Mouse (Mus musculus) CH12.LX (cell line): ENCODE measurements around the gene Map1b. TPM values are rescaled to one million over a fixed set of nuclear protein-coding genes. Genes with fewer than 3 reads are reported as not detected.

Experiments
- DNase-seq: peaks from one replicate; pipeline ENCODE4 v3.0.0-alpha.2; 2013; ENCODE audit errors: extremely low read depth
- H3K27ac ChIP-seq: 2 replicates; pipeline ENCODE4 v1.5.1; 2012; ENCODE audit warnings: low read depth, mild to moderate bottlenecking, control low read depth, moderate library complexity; ENCODE audit not compliant: insufficient read depth
- H3K27me3 ChIP-seq: replicated peaks from 2 replicates; pipeline ENCODE3; 2012; ENCODE audit warnings: inconsistent platforms
- H3K36me3 ChIP-seq, 2 experiments: replicated peaks in 1 of 2; 2 replicates each; pipeline versions ENCODE3 to v1.6.1; 2012; ENCODE audit warnings: inconsistent platforms in 1 of 2, low read length in 1 of 2, mild to moderate bottlenecking in 1 of 2, mixed read lengths in 1 of 2, moderate library complexity in 1 of 2; ENCODE audit not compliant: control insufficient read depth in 1 of 2, insufficient read depth in 1 of 2
- H3K4me1 ChIP-seq, 2 experiments: 2 replicates each; pipeline ENCODE4 v1.6.1; 2012; ENCODE audit warnings: inconsistent platforms in 1 of 2, moderate library complexity in 1 of 2; ENCODE audit not compliant: insufficient read depth in 2 of 2, control insufficient read depth in 1 of 2
- H3K4me2 ChIP-seq: 2 replicates; pipeline ENCODE4 v1.6.1; 2012; ENCODE audit warnings: low read depth, mild to moderate bottlenecking, control low read depth; ENCODE audit not compliant: poor library complexity, insufficient read depth, severe bottlenecking
- H3K4me3 ChIP-seq, 3 experiments: fragments of 150-350 bp in 1 of 3; sonication (generic) in 1 of 3; replicated peaks in 1 of 3; 2 replicates each; pipeline versions ENCODE3 to v1.5.1; 2011 to 2012; ENCODE audit warnings: low read depth in 2 of 3, low read length in 2 of 3, mild to moderate bottlenecking in 2 of 3, moderate library complexity in 2 of 3, control low read depth in 1 of 3, improper control_type of control experiment in 1 of 3, inconsistent platforms in 1 of 3, mixed read lengths in 1 of 3; ENCODE audit not compliant: poor library complexity in 1 of 3
- H3K79me2 ChIP-seq: replicated peaks from 2 replicates; pipeline ENCODE4 v1.6.1; 2012; ENCODE audit warnings: mild to moderate bottlenecking, moderate library complexity; ENCODE audit not compliant: control insufficient read depth, poor library complexity, insufficient read depth, severe bottlenecking; ENCODE audit errors: extremely low read depth
- H3K9ac ChIP-seq: 2 replicates; pipeline ENCODE4 v1.6.1; 2012; ENCODE audit warnings: low read depth, mild to moderate bottlenecking, control low read depth, moderate library complexity; ENCODE audit not compliant: insufficient read depth
- H3K9me3 ChIP-seq: replicated peaks from 2 replicates; pipeline ENCODE3; 2012; ENCODE audit warnings: low read length, inconsistent platforms, mixed read lengths
- E2F4 ChIP-seq: IDR thresholded peaks from 2 replicates; pipeline ENCODE4 v1.6.1; 2011; ENCODE audit warnings: low read depth, low read length, improper control_type of control experiment; ENCODE audit not compliant: insufficient replicate concordance
- ELF1 ChIP-seq: IDR thresholded peaks from 2 replicates; pipeline ENCODE4 v1.6.1; 2014; ENCODE audit warnings: low read depth, mild to moderate bottlenecking, inconsistent platforms, low read length, improper control_type of control experiment
- ETS1 ChIP-seq: conservative IDR thresholded peaks from 2 replicates; pipeline ENCODE4 v1.6.1; 2012; ENCODE audit warnings: low read depth, mild to moderate bottlenecking, inconsistent platforms, low read length, improper control_type of control experiment, moderate library complexity
- GABPA ChIP-seq: IDR thresholded peaks from 2 replicates; pipeline ENCODE4 v1.6.1; 2012; ENCODE audit warnings: low read depth, low read length, improper control_type of control experiment, inconsistent platforms; ENCODE audit not compliant: insufficient replicate concordance
- HCFC1 ChIP-seq: IDR thresholded peaks from 2 replicates; pipeline ENCODE4 v1.6.1; 2012; ENCODE audit warnings: low read depth, mild to moderate bottlenecking, inconsistent platforms, low read length, improper control_type of control experiment
- IRF4 ChIP-seq: IDR thresholded peaks from 2 replicates; pipeline ENCODE4 v1.6.1; 2014; ENCODE audit warnings: low read depth, mild to moderate bottlenecking, inconsistent platforms, low read length, improper control_type of control experiment
- JUN ChIP-seq: IDR thresholded peaks from 2 replicates; pipeline ENCODE4 v1.6.1; 2011; ENCODE audit warnings: low read depth, mild to moderate bottlenecking, low read length, improper control_type of control experiment, moderate library complexity; ENCODE audit not compliant: insufficient read depth
- KAT2A ChIP-seq: IDR thresholded peaks from 2 replicates; pipeline ENCODE4 v1.6.1; 2012; ENCODE audit warnings: low read length, improper control_type of control experiment, inconsistent platforms; ENCODE audit not compliant: insufficient replicate concordance
- MAFK ChIP-seq: IDR thresholded peaks from 2 replicates; pipeline ENCODE4 v1.6.1; 2011; ENCODE audit warnings: low read length, improper control_type of control experiment; ENCODE audit not compliant: insufficient replicate concordance
- MXI1 ChIP-seq: IDR thresholded peaks from 2 replicates; pipeline ENCODE4 v1.6.1; 2011; ENCODE audit warnings: mild to moderate bottlenecking, low read depth, low read length, improper control_type of control experiment
- PAX5 ChIP-seq: IDR thresholded peaks from 2 replicates; pipeline ENCODE4 v1.6.1; 2012; ENCODE audit warnings: low read length, inconsistent platforms, mixed read lengths
- POLR2AphosphoS2 ChIP-seq: IDR thresholded peaks from 2 replicates; pipeline ENCODE4 v1.6.1; 2011; ENCODE audit warnings: low read depth, low read length, improper control_type of control experiment
- RAD21 ChIP-seq: IDR thresholded peaks from 2 replicates; pipeline ENCODE4 v1.6.1; 2011; ENCODE audit warnings: low read depth, mild to moderate bottlenecking, low read length, improper control_type of control experiment, moderate library complexity
- RCOR1 ChIP-seq: conservative IDR thresholded peaks from 2 replicates; pipeline ENCODE4 v1.6.1; 2012; ENCODE audit warnings: low read depth, mild to moderate bottlenecking, inconsistent platforms, low read length, improper control_type of control experiment
- USF2 ChIP-seq: conservative IDR thresholded peaks from 2 replicates; pipeline ENCODE4 v1.6.1; 2011; ENCODE audit warnings: low read depth, low read length, improper control_type of control experiment
- ZC3H11A ChIP-seq: IDR thresholded peaks from 2 replicates; pipeline ENCODE4 v1.6.1; 2012; ENCODE audit warnings: low read depth, mild to moderate bottlenecking, inconsistent platforms, low read length, improper control_type of control experiment
- ZMIZ1 ChIP-seq: IDR thresholded peaks from 2 replicates; pipeline ENCODE4 v1.6.1; 2012; ENCODE audit warnings: low read depth, mild to moderate bottlenecking, inconsistent platforms, low read length, improper control_type of control experiment
- dilution Hi-C: fragments of 300-500 bp; cut with MboI; formaldehyde crosslinking; loops from 2 replicates; pipeline ENCODE4 v1.14.3; 2020; ENCODE audit warnings: low sequenced_read_pairs; ENCODE audit not compliant: extremely low pct_unique_long_range_greater_than_20kb, extremely low pct_ligation_motif_present
- in situ Hi-C: fragments of 300-500 bp; cut with MboI; formaldehyde crosslinking; loops from 3 replicates; pipeline ENCODE4 v1.14.3; 2019; ENCODE audit warnings: low sequenced_read_pairs, low pct_ligation_motif_present, low pct_unique_long_range_greater_than_20kb, mixed read lengths
- polyA plus RNA-seq: library from polyadenylated mRNA; unstranded; fragments of >175 nt; gene quantifications from 2 replicates; pipeline ENCODE4 v1.2.1, GENCODE M21; 2012; ENCODE audit warnings: low read depth; ENCODE audit not compliant: insufficient read length
- total RNA-seq, 2 experiments: library from RNA; depleted of rRNA; stranded (reverse); fragments of 300-350 nt in 1 of 2; fragments of >200 nt in 1 of 2; gene quantifications; 2 replicates each; pipeline ENCODE4 v1.2.3; 2012 to 2014

Gene Map1b
- total and polyA plus RNA-seq, 3 experiments = 0.04 to 0.08 TPM; not detected in 1

GRCm38 (mm10) chr13:99557331-99557730 is 41.0 kb upstream of the Map1b start:
- Histone ChIP-seq H3K27ac (no peak overlapping the region), H3K4me1 (no peaks in the 10 kb centered on the region), H3K9ac (no peak overlapping the region), H3K36me3 (no peaks in the 10 kb centered on the region), H3K9me3 (no peaks in the 10 kb centered on the region), H3K79me2 (no peaks in the 10 kb centered on the region), H3K4me2 (no peak overlapping the region), H3K27me3 (no peaks in the 10 kb centered on the region), H3K4me3 (no peak overlapping the region)
- dilution Hi-C loops (no loop called here), in situ Hi-C loops (no loop called here)
- no peak for TF ChIP-seq RCOR1
- no peak for TF ChIP-seq HCFC1
- TF ChIP-seq MXI1 = no peak
- no peak for TF ChIP-seq ZMIZ1
- TF ChIP-seq IRF4 = no peak
- TF ChIP-seq USF2 = no peak
- TF ChIP-seq MAFK = no peak
- TF ChIP-seq JUN = no peak
- TF ChIP-seq GABPA = no peak
- TF ChIP-seq ELF1 = no peak
- no peak for TF ChIP-seq ETS1
- no peak for TF ChIP-seq RAD21
- TF ChIP-seq E2F4 = no peak
- TF ChIP-seq PAX5 = no peak
- DNase-seq = no peak

GRCm38 (mm10) chr13:99554960-99555359 is 38.6 kb upstream of the Map1b start:
- Histone ChIP-seq H3K4me3 (no peak overlapping the region), H3K36me3 (no peaks in the 10 kb centered on the region), H3K27me3 (no peaks in the 10 kb centered on the region), H3K27ac (no peak overlapping the region), H3K4me2 (no peak overlapping the region), H3K4me1 (peaks cover 0 to 5% of the 10 kb centered on the region in 2 experiments; a peak in 2 of 4 replicates)
- dilution Hi-C loops = no loop called here
- TF ChIP-seq KAT2A = no peak
- TF ChIP-seq PAX5 = no peak
- no peak for TF ChIP-seq HCFC1
- no peak for TF ChIP-seq IRF4
- TF ChIP-seq ZC3H11A = no peak
- no peak for TF ChIP-seq RAD21
- no peak for TF ChIP-seq POLR2AphosphoS2
- TF ChIP-seq, all 38 proteins: peak for 0
- Histone ChIP-seq H3K9ac (no peak overlapping the region), H3K9me3 (no peaks in the 10 kb centered on the region), H3K79me2 (no peaks in the 10 kb centered on the region)
- in situ Hi-C loops = no loop called here
- DNase-seq = no peak
